Mouse (Mus musculus) ES-E14 (cell line): ENCODE data around the gene Kncn. TPM values are rescaled to one million over a fixed set of nuclear protein-coding genes. Genes with fewer than 3 reads are reported as not detected.

Experiments
- DNase-seq: peaks from one replicate; pipeline ENCODE4 v3.0.0-alpha.2; 2013; ENCODE audit warnings: low read depth, low spot score
- H3K27ac ChIP-seq: 2 replicates; pipeline ENCODE4 v1.5.1; 2012; ENCODE audit warnings: low read depth, mild to moderate bottlenecking, low read length, moderate library complexity, mixed read lengths; ENCODE audit not compliant: poor library complexity, insufficient read depth, severe bottlenecking
- H3K36me3 ChIP-seq: 2 replicates; pipeline ENCODE4 v1.6.1; 2012; ENCODE audit warnings: mild to moderate bottlenecking, low read length, moderate library complexity, mixed read lengths; ENCODE audit not compliant: control insufficient read depth, poor library complexity, insufficient read depth, severe bottlenecking
- H3K4me1 ChIP-seq, 2 experiments: fragments of 150-350 bp in 1 of 2; sonication (generic) in 1 of 2; 2 replicates each; pipeline ENCODE4 v1.6.1; 2012; ENCODE audit warnings: low read length in 2 of 2, mild to moderate bottlenecking in 1 of 2, mixed read lengths in 1 of 2; ENCODE audit not compliant: control insufficient read depth in 2 of 2, insufficient read depth in 2 of 2, poor library complexity in 1 of 2
- H3K4me3 ChIP-seq, 2 experiments: fragments of 150-350 bp in 1 of 2; sonication (generic) in 1 of 2; 2 replicates each; pipeline ENCODE4 v1.5.1; 2012; ENCODE audit warnings: low read length in 2 of 2, low read depth in 1 of 2, mild to moderate bottlenecking in 1 of 2, mixed read lengths in 1 of 2; ENCODE audit not compliant: insufficient read depth in 1 of 2, poor library complexity in 1 of 2, severe bottlenecking in 1 of 2
- H3K9ac ChIP-seq: 2 replicates; pipeline ENCODE4 v1.6.1; 2012; ENCODE audit warnings: low read depth, mild to moderate bottlenecking, low read length, mixed read lengths; ENCODE audit not compliant: poor library complexity, insufficient read depth, severe bottlenecking
- H3K9me3 ChIP-seq: fragments of 150-350 bp; sonication (generic); 2 replicates; pipeline ENCODE4 v1.6.1; 2012; ENCODE audit warnings: low read depth, mild to moderate bottlenecking, low read length; ENCODE audit not compliant: control insufficient read depth, insufficient read depth
- CHD2 ChIP-seq: IDR thresholded peaks from 2 replicates; pipeline ENCODE4 v1.6.1; 2014; ENCODE audit warnings: mild to moderate bottlenecking, low read depth, low read length, inconsistent platforms
- HCFC1 ChIP-seq: IDR thresholded peaks from 2 replicates; pipeline ENCODE4 v1.6.1; 2012; ENCODE audit warnings: low read length, inconsistent platforms, borderline replicate concordance; ENCODE audit not compliant: insufficient read depth
- MAFK ChIP-seq: IDR thresholded peaks from 2 replicates; pipeline ENCODE4 v1.6.1; 2014; ENCODE audit warnings: mild to moderate bottlenecking, low read depth, low read length, inconsistent platforms; ENCODE audit not compliant: insufficient read depth
- ZC3H11A ChIP-seq: IDR thresholded peaks from 2 replicates; pipeline ENCODE4 v1.6.1; 2012; ENCODE audit warnings: low read depth, mild to moderate bottlenecking, inconsistent platforms, low read length, borderline replicate concordance
- ZNF384 ChIP-seq: IDR thresholded peaks from 2 replicates; pipeline ENCODE4 v1.6.1; 2012; ENCODE audit warnings: low read depth, low read length, inconsistent platforms
- in situ Hi-C, 2 experiments: fragments of 600-800 bp; cut with MboI; formaldehyde crosslinking; loops; one replicate each; pipeline ENCODE4 v1.15.1; 2025; ENCODE audit warnings: low sequenced_read_pairs in 2 of 2, inconsistent platforms in 1 of 2; ENCODE audit not compliant: unreplicated experiment in 2 of 2
- total RNA-seq: library from RNA; depleted of rRNA; stranded (reverse); fragments of 300-350 nt; gene quantifications from 2 replicates; pipeline ENCODE4 v1.2.3, GENCODE M21; 2012

The Kncn gene
- total RNA-seq, 1 experiment, result not detected

DNA sequence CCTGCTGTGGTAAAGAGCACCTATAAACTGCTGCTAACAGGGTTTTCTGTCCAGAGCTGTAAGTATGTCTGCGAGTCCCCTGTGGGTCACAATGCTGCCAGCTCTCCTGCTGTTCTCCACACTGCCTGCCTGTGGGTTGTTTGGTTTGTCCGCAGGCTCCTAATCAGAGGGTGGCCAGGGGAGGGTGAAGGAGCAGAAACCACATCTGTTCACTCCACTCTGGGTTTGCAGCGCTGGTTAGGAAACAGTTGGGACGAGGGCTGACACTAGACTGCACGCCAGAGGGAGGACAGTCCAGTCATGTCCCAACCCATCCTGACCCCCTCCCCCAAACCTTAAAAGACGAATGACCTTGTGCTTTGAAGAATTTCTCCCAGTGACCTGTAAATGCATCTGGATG, 29.1 kb upstream of the Kncn start:
- H3K27ac ChIP-seq, result no peak overlapping the region
- TF ChIP-seq ZNF384 (no peak), ZC3H11A (no peak), HCFC1 (no peak), MAFK (no peak), CHD2 (no peak)
- H3K36me3 ChIP-seq, result peaks cover 12% of the 10 kb centered on the region; the same call in 1 of the 2 replicates
- no peak overlapping the region for H3K9ac ChIP-seq
- H3K9me3 ChIP-seq, result no peaks in the 10 kb centered on the region
- H3K4me3 ChIP-seq, result no peak overlapping the region
- in situ Hi-C loops, result no loop called here
- DNase-seq, result no peak
- H3K4me1 ChIP-seq, result no peaks in the 10 kb centered on the region

DNA sequence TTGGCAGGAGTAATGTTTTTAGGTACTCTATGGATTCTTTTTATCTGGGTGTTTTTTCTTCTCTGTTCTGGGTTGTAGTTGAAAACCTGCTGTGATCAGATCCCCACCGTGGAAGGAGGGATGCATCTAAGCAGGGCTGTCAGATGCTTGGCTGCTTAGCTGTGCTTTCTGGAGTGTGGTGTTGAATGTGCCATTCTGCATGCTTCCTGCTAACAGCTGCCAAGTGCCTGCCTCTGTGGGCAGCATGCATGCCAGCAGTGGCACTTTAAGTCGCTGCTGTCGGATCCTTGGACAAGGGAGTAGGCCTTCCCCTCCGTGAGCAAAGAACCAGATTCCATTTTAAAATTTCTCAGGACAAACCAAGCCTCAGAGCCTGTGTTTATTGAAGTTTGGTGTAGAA, 28.6 kb upstream of the Kncn start:
- TF ChIP-seq CHD2 (no peak), ZNF384 (no peak), HCFC1 (no peak), MAFK (no peak), ZC3H11A (no peak)
- DNase-seq, result no peak
- Histone ChIP-seq H3K9me3 (no peaks in the 10 kb centered on the region), H3K4me1 (no peaks in the 10 kb centered on the region), H3K36me3 (peaks cover 15% of the 10 kb centered on the region; the same call in 1 of the 2 replicates), H3K4me3 (no peak overlapping the region), H3K27ac (no peak overlapping the region), H3K9ac (no peak overlapping the region)
- in situ Hi-C loops, result no loop called here

- Histone ChIP-seq H3K36me3 (peaks cover 13% of the 10 kb centered on the region; the same call in 1 of the 2 replicates), H3K27ac (no peak overlapping the region), H3K9ac (no peak overlapping the region), H3K4me1 (no peaks in the 10 kb centered on the region), H3K4me3 (no peak overlapping the region), H3K9me3 (no peaks in the 10 kb centered on the region)
- DNase-seq, result no peak
- in situ Hi-C loops, result no loop called here
- TF ChIP-seq HCFC1, result no peak
- no peak for TF ChIP-seq MAFK
- no peak for TF ChIP-seq CHD2
- TF ChIP-seq ZNF384, result no peak
- no peak for TF ChIP-seq ZC3H11A
These were observed 27.9 kb upstream of the Kncn start for GRCm38 (mm10) chr4:115856282-115856681.

DNA sequence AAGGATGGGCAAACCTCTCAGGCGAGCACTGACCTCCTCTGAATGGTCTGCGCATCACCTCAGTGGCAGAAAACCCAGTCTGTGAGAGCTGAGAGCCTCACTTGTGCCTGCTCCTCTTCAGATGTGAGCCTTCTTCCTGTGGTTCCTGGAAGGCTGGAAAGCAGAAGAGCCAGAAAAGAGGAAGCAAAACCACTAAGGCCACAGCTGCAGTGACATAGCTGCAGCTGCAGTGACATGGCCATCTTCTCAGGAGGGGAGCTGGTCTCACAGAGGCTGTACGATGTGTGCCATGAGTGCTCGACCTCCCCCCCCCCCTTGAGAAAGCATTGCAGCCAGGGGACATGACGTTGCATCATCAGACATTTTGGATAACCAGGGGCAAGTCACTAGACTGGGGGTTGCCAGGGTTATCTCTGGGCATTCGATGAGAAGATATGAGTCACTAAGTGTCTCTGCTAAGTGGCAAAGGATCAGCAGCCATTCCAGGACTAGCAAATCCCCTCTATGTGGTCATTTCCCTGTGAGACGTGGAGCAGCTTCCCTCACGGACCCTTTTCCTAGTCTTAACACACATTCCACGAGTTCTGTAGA, 26.8 kb upstream of the Kncn start:
- peaks cover 11% of the 10 kb centered on the region; the same call in 1 of the 2 replicates for H3K36me3 ChIP-seq
- no peak overlapping the region for H3K9ac ChIP-seq
- H3K4me3 ChIP-seq, result no peak overlapping the region
- H3K27ac ChIP-seq, result no peak overlapping the region
- no peak for DNase-seq
- TF ChIP-seq CHD2 (no peak), ZNF384 (no peak), ZC3H11A (no peak), MAFK (no peak), HCFC1 (no peak)
- in situ Hi-C loops, result no loop called here
- H3K9me3 ChIP-seq, result no peaks in the 10 kb centered on the region
- no peaks in the 10 kb centered on the region for H3K4me1 ChIP-seq

DNA sequence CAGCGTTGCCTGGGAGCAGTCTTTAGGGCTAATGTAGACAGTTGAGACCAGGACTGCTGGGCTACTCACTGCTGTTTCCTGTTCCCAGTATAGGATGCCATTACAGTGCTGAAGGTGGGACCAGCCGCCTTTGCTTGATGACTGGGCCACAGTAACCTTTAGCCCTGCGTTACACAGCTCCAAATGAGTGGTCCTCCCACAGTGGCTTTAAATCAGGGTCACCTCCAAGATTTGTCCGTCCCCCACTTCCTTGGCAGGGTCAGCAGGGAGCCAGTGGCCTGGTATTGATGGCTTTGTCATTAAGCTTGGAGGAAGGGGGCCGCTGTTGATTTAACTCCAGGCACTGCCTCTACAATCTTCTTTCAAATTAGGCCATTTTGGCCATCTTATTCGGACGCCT, 20.8 kb upstream of the Kncn start:
- Histone ChIP-seq H3K9ac (no peak overlapping the region), H3K27ac (no peak overlapping the region), H3K4me3 (no peak overlapping the region), H3K4me1 (no peaks in the 10 kb centered on the region), H3K9me3 (no peaks in the 10 kb centered on the region), H3K36me3 (peaks cover 11% of the 10 kb centered on the region; the same call in 1 of the 2 replicates)
- in situ Hi-C loops, result no loop called here
- TF ChIP-seq ZNF384 (no peak), MAFK (no peak), HCFC1 (no peak), CHD2 (no peak), ZC3H11A (no peak)
- DNase-seq, result no peak
